ENCODE assay signal across 12 mouse cellular contexts in the genomic region with DNA sequence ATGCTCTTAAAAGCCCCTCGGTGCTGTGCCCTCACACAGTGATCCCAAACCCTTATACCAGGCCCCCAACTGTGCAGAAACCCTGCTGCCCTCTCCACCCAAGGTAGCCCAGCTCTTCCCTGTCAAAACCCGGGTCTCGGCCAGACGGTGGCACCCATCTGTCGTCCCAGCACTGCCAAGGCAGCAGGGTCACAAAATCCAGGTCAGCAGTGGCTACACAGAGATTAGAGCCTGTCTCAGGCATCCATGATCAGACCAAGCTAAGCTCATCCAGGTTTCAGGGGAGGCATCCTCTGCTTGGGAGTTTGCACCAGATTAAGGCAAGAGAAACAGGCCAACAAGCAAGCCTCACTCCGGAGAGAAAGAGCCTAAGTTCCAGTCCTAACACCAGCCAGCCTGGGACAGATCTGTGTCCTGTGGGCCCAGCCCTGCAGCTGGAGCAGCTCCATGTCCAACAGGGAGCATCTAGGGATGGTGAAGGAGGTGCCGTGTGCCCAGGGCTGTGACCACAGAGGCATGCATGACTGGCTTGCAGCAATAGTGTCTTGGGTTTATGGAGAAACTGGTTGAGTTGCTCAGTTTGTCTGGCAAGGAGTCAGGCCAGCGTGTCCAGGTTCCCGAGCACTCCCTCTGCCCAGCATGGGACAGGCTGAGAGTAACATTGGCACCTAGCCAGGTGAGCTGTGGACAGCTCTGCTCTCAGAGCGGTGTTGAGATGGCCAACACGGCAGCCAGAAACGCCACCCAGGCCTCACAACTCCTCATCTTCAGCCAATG. TPM values are rescaled to one million over a fixed set of nuclear protein-coding genes. Genes with fewer than 3 reads are reported as not detected.
DNase-seq lines count a peak whose midpoint lies in the region; ATAC-seq and TF ChIP-seq lines count a peak whose summit lies in the region.
"Had no signal": no experiment of that assay in that cellular context is flagged by ENCODE, and none has a peak within 500 bp of the region (broad histone marks: within the 10 kb centered on the region; RNA-seq: fewer than 3 reads in every experiment).

No protein-coding gene starts in this region.

- TF ChIP-seq CTCF in lung, embryonic 14.5 days (IDR thresholded peaks at IDR 0.05; ENCODE audit: low read depth) = no peak

- H3K27me3 ChIP-seq in lung, embryonic 14.5 days (ENCODE audit: insufficient read depth, low read length) = no peaks in the 10 kb centered on the region
- H3K27me3 ChIP-seq: forebrain, embryonic 12.5 days; neural tube, embryonic 12.5 days had no signal

- no peaks in the 10 kb centered on the region for H3K9me3 ChIP-seq in lung, embryonic 14.5 days (ENCODE audit: low read depth, low read length)
- H3K9me3 ChIP-seq: forebrain, embryonic 12.5 days; neural tube, embryonic 12.5 days had no signal

- peak; percentile 36; the same call in 1 of the 2 replicates for ATAC-seq in lung, embryonic 14.5 days (ENCODE audit: insufficient read depth)

- DNase-seq in adrenal gland, adult 2 months = peak; percentile 30
- no peak for DNase-seq in adrenal gland, adult (ENCODE audit: inconsistent age in 2 of 2, low spot score in 1 of 2)
- DNase-seq in lung, embryonic 14.5 days = peak; percentile 72
- no peak for DNase-seq in lung, postnatal 14 days
- peak; percentile 91 for DNase-seq in cerebellum, adult 9-11 months
- peak; percentile 58 for DNase-seq in kidney, postnatal 14 days
- no peak for DNase-seq in frontal cortex, postnatal 14 days (ENCODE audit: low spot score in 2 of 2)
- no peak for DNase-seq in layer of hippocampus, adult 11-12 months (ENCODE audit: low spot score)
- DNase-seq: thymus, postnatal 36 days had no signal

- 62% methylated on average over 12 of the region's 12 CpGs for WGBS in lung, embryonic 14.5 days

- H3K9ac ChIP-seq in lung, embryonic 14.5 days = no peak overlapping the region
- H3K9ac ChIP-seq: forebrain, embryonic 12.5 days; neural tube, embryonic 12.5 days had no signal

- H3K4me2 ChIP-seq in lung, embryonic 14.5 days = no peak overlapping the region
- H3K4me2 ChIP-seq: forebrain, embryonic 12.5 days; neural tube, embryonic 12.5 days had no signal

- no peak overlapping the region for H3K4me3 ChIP-seq in lung, embryonic 14.5 days (ENCODE audit: low read depth, low read length)
- H3K4me3 ChIP-seq: forebrain, embryonic 12.5 days; neural tube, embryonic 12.5 days had no signal

- no peaks in the 10 kb centered on the region for H3K4me1 ChIP-seq in lung, embryonic 14.5 days (ENCODE audit: insufficient read depth)

- H3K36me3 ChIP-seq in lung, embryonic 14.5 days (ENCODE audit: insufficient read depth) = peaks cover 17% of the 10 kb centered on the region

- H3K27ac ChIP-seq in lung, embryonic 14.5 days (ENCODE audit: low read depth) = no peak overlapping the region
- H3K27ac ChIP-seq: forebrain, embryonic 12.5 days; neural tube, embryonic 12.5 days had no signal

RNA-seq across cellular contexts. Expression of a gene that starts 24.7 kb away (rescaled TPM):
- total RNA-seq in adrenal gland, adult 2 months (2021) = 10 to 100 TPM; 19.7 to 20.2 TPM
- polyA plus RNA-seq in adrenal gland, adult 2 months (2012; rRNA removed) = 45.8 and 46.0 TPM in 2 replicates
- polyA plus RNA-seq in lung, embryonic 14.5 days (2014; fragmentation: Nextera tagmentation; extraction: Ambion mirVana) = 21.5 and 24.5 TPM in 2 replicates

RNA-seq across cellular contexts. Expression of a gene that starts 28.0 kb away (rescaled TPM):
- total RNA-seq in adrenal gland, adult 2 months (2021) = not detected
- polyA plus RNA-seq in adrenal gland, adult 2 months (2012; rRNA removed) = 0.19 TPM in 1 of 2 replicates, not detected in the other
- polyA plus RNA-seq in lung, embryonic 14.5 days (2014; fragmentation: Nextera tagmentation; extraction: Ambion mirVana) = 0.14 TPM in 1 of 2 replicates, not detected in the other
- polyA plus RNA-seq: forebrain, embryonic 12.5 days; limb, embryonic 11.5 days; neural tube, embryonic 12.5 days had no signal

RNA-seq across cellular contexts. Expression of a gene that starts 38.1 kb away (rescaled TPM):
- 10 to 100 TPM in 1 of 2 experiments, 1 to 10 TPM in 1; 9.5 to 10.8 TPM for total RNA-seq in adrenal gland, adult 2 months (2021)
- 15.5 and 18.0 TPM in 2 replicates for polyA plus RNA-seq in adrenal gland, adult 2 months (2012; rRNA removed)
- polyA plus RNA-seq in lung, embryonic 14.5 days (2014; fragmentation: Nextera tagmentation; extraction: Ambion mirVana) = 18.1 and 20.2 TPM in 2 replicates

RNA-seq across cellular contexts. Expression of a gene that starts 54.1 kb away (rescaled TPM):
- under 1 TPM; 0.37 to 0.97 TPM for total RNA-seq in adrenal gland, adult 2 months (2021)
- 2.1 and 3.0 TPM in 2 replicates for polyA plus RNA-seq in adrenal gland, adult 2 months (2012; rRNA removed)
- 1.6 and 1.7 TPM in 2 replicates for polyA plus RNA-seq in lung, embryonic 14.5 days (2014; fragmentation: Nextera tagmentation; extraction: Ambion mirVana)

RNA-seq across cellular contexts. Expression of a gene that starts 57.7 kb away (rescaled TPM):
- 1 to 10 TPM; 1.7 to 4.7 TPM for total RNA-seq in adrenal gland, adult 2 months (2021)
- polyA plus RNA-seq in adrenal gland, adult 2 months (2012; rRNA removed) = 6.6 and 7.5 TPM in 2 replicates
- polyA plus RNA-seq in lung, embryonic 14.5 days (2014; fragmentation: Nextera tagmentation; extraction: Ambion mirVana) = 0.34 and 0.72 TPM in 2 replicates

Comparison
In these comparisons a context has a peak if more than half of its experiments do, and no peak if none do; other contexts are left out.
1. DNase-seq: peak in adrenal gland, adult 2 months (single experiment), lung, embryonic 14.5 days (single experiment), cerebellum, adult 9-11 months (single experiment) and kidney, postnatal 14 days (single experiment); none in adrenal gland, adult (0 of 2), lung, postnatal 14 days (single experiment), frontal cortex, postnatal 14 days (0 of 2) and layer of hippocampus, adult 11-12 months (single experiment).